Mouse (Mus musculus): ENCODE results near the gene U2surp. TPM values are rescaled to one million over a fixed set of nuclear protein-coding genes. Genes with fewer than 3 reads are reported as not detected.
A peak's percentile ranks its signal among the peaks of the same experiment; 100 is the strongest.

The U2surp gene
- total and polyA plus RNA-seq, 3 experiments = 3.4 to 39.9 (median 31.9) TPM

DNA sequence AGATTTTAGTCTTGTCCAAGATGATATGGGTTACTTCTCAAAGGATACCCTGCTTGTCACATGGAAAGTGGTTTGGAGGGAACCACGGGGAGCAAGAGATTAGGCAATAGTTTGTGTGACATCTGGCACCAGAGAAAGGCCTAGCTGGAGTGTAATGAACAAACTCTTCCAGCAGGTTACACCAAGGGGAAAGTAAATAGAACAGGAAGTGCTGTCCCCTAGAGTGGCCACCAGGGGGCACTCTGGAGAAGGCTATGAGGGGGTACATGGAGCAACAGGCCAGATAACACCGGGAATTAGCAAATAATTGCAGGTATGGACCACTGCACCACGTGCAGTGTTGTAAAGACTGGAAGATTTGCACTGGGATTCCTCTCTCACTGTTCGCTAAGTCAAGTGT, 28.7 kb upstream of the U2surp start:
- Histone ChIP-seq H3K4me1 (ENCODE audit: control insufficient read depth, insufficient read depth, low read length) (no peaks in the 10 kb centered on the region), H3K79me2 (replicated peaks; ENCODE audit: control insufficient read depth, insufficient read depth, low read length) (no peaks in the 10 kb centered on the region), H3K4me3 (no peak overlapping the region), H3K9ac (ENCODE audit: low read depth, low read length) (no peak overlapping the region), H3K27ac (no peak overlapping the region), H3K27me3 (ENCODE audit: control insufficient read depth, insufficient read depth, low read length) (no peaks in the 10 kb centered on the region), H3K36me3 (ENCODE audit: control insufficient read depth, insufficient read depth, low read length) (no peaks in the 10 kb centered on the region)
- intact Hi-C loops (cut with DNase I) = loop anchor here (5.0 kb wide), 1 partner anchor 42 kb away; no protein-coding TSS in a partner anchor
- 50% methylated on average over 4 of the region's 4 CpGs for WGBS
- DNase-seq = peak; percentile 45 to 51
- 0 out of 2 replicates have a peak, but pooled peaks have one; percentile 25 for TF ChIP-seq EP300 (IDR thresholded peaks at IDR 0.05; ENCODE audit: insufficient read depth, low read depth, low read length)
- peak; percentile 83 for TF ChIP-seq CTCF (IDR thresholded peaks at IDR 0.05)
- TF ChIP-seq POLR2A (IDR thresholded peaks at IDR 0.05; ENCODE audit: insufficient read depth, low read depth, low read length) = no peak

DNA sequence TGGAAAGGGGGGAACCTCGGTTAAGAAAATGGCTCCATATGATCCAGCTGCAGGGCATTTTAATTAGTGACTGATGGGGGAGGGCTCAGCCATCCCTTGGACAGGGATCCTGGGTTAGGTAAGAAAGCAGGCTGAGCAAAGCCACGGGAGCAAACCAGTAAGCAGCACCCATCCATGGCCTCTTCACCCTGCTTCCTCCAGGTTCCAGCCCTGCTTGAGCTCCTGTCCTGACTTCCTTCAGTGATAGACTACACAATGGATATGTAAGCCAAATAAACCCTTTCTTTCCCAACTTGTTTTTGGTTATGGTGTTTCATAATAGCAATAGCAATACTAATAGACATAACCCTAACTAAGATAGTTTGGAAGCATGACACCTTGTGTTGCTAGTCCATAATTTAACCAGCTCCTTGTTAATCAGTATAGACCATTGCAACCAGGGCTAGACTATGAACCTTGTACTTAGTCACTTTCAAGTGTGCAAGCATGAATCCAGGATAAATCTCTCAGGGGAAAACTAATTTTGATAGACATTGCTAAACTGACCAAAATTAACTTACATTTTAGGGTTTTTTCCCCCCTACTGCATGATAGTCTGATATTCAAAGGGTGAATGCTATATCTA, 27.5 kb upstream of the U2surp start:
- no peaks in the 10 kb centered on the region for H3K79me2 ChIP-seq (replicated peaks; ENCODE audit: control insufficient read depth, insufficient read depth, low read length)
- H3K4me3 ChIP-seq = no peak overlapping the region
- no peak overlapping the region for H3K27ac ChIP-seq
- no peak overlapping the region for H3K9ac ChIP-seq (ENCODE audit: low read depth, low read length)
- H3K36me3 ChIP-seq (ENCODE audit: control insufficient read depth, insufficient read depth, low read length) = no peaks in the 10 kb centered on the region
- WGBS = 66% methylated on average over 2 of the region's 2 CpGs
- intact Hi-C loops (cut with DNase I) = no loop called here
- no peaks in the 10 kb centered on the region for H3K27me3 ChIP-seq (ENCODE audit: control insufficient read depth, insufficient read depth, low read length)
- TF ChIP-seq CTCF (IDR thresholded peaks at IDR 0.05) (no peak), EP300 (IDR thresholded peaks at IDR 0.05; ENCODE audit: insufficient read depth, low read depth, low read length) (no peak), POLR2A (IDR thresholded peaks at IDR 0.05; ENCODE audit: insufficient read depth, low read depth, low read length) (no peak)
- H3K4me1 ChIP-seq (ENCODE audit: control insufficient read depth, insufficient read depth, low read length) = no peaks in the 10 kb centered on the region
- DNase-seq = no peak

DNA sequence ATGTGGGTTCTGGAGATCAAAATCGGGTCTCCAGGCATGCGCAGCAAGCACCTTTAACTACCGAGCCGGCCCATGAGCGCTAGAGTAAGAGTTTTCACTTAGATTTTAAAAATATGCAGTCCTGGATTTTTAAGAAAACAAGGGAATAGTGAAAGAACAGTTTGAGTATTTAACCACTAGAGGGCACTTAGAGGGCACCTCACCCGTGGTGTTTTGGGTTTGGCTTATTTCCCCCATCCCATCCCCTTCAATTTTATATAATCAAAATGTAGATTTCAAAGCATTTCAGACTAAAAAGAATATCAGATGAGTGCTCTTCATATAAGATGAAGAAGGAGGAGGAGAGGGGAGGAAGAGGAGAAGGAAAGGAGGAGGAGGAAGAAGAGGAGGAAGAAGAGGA, 22.0 kb upstream of the U2surp start:
- no peaks in the 10 kb centered on the region for H3K79me2 ChIP-seq (replicated peaks; ENCODE audit: control insufficient read depth, insufficient read depth, low read length)
- DNase-seq = no peak
- H3K36me3 ChIP-seq (ENCODE audit: control insufficient read depth, insufficient read depth, low read length) = no peaks in the 10 kb centered on the region
- H3K4me3 ChIP-seq = no peak overlapping the region
- intact Hi-C loops (cut with DNase I) = loop anchor here (2.0 to 5.0 kb wide), 2 partner anchors 153 to 319 kb away; no protein-coding TSS in a partner anchor
- H3K9ac ChIP-seq (ENCODE audit: low read depth, low read length) = no peak overlapping the region
- TF ChIP-seq EP300 (IDR thresholded peaks at IDR 0.05; ENCODE audit: insufficient read depth, low read depth, low read length) = no peak
- peak; percentile 72 for TF ChIP-seq CTCF (IDR thresholded peaks at IDR 0.05)
- no peaks in the 10 kb centered on the region for H3K27me3 ChIP-seq (ENCODE audit: control insufficient read depth, insufficient read depth, low read length)
- WGBS = 36% methylated on average over 6 of the region's 6 CpGs
- H3K27ac ChIP-seq = no peak overlapping the region
- H3K4me1 ChIP-seq (ENCODE audit: control insufficient read depth, insufficient read depth, low read length) = no peaks in the 10 kb centered on the region

DNA sequence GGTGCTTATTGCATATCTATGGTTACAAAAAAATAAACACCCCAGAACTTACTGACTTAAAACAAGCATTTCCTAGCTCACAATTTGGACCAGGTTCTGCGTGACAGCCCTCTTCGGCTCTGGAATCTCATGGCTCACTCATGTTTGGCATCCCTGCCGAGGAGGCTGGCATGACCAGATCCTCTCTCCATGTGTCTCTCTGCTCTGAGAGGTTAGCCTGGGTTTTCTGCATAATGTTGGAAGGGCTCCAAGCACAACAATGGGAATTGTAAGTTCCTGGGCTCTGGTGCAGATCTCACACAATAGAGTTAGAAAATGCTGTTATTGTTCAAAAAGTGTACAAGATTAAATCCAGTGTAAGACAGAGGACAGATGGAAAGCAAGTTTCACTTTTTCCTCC, 19.3 kb upstream of the U2surp start:
- no peak overlapping the region for H3K9ac ChIP-seq (ENCODE audit: low read depth, low read length)
- H3K27me3 ChIP-seq (ENCODE audit: control insufficient read depth, insufficient read depth, low read length) = no peaks in the 10 kb centered on the region
- intact Hi-C loops (cut with DNase I) = loop anchor here (5.0 kb wide), 1 partner anchor 156 kb away; no protein-coding TSS in a partner anchor
- no peak overlapping the region for H3K27ac ChIP-seq
- 21% methylated on average over 3 of the region's 3 CpGs for WGBS
- H3K79me2 ChIP-seq (replicated peaks; ENCODE audit: control insufficient read depth, insufficient read depth, low read length) = no peaks in the 10 kb centered on the region
- H3K4me1 ChIP-seq (ENCODE audit: control insufficient read depth, insufficient read depth, low read length) = no peaks in the 10 kb centered on the region
- DNase-seq = no peak
- no peaks in the 10 kb centered on the region for H3K36me3 ChIP-seq (ENCODE audit: control insufficient read depth, insufficient read depth, low read length)
- TF ChIP-seq EP300 (IDR thresholded peaks at IDR 0.05; ENCODE audit: insufficient read depth, low read depth, low read length) (no peak), CTCF (IDR thresholded peaks at IDR 0.05) (no peak), POLR2A (IDR thresholded peaks at IDR 0.05; ENCODE audit: insufficient read depth, low read depth, low read length) (no peak)
- no peak overlapping the region for H3K4me3 ChIP-seq

DNA sequence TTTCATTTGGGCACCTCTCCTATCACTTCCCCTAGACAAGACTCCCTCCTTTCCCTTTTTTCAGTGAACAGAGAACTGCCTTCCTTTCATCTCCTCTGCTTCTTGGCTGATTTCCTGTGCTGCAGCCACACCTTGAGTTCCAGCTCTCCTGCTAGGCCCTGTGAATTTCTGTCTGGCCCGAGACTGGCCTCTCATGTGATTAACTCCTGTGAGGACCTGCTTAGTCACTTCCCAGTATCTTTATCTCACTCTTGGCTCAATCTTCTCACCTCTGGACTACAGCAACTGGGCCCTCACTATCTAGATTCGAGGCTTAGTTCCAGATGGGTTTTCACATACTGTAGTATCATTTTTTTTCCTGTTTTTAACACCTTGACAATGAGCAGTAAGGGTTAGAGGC, 15.9 kb upstream of the U2surp start:
- no peak for DNase-seq
- no peak overlapping the region for H3K27ac ChIP-seq
- no peak overlapping the region for H3K9ac ChIP-seq (ENCODE audit: low read depth, low read length)
- no peaks in the 10 kb centered on the region for H3K27me3 ChIP-seq (ENCODE audit: control insufficient read depth, insufficient read depth, low read length)
- intact Hi-C loops (cut with DNase I) = no loop called here
- H3K4me1 ChIP-seq (ENCODE audit: control insufficient read depth, insufficient read depth, low read length) = no peaks in the 10 kb centered on the region
- H3K4me3 ChIP-seq = no peak overlapping the region
- H3K36me3 ChIP-seq (ENCODE audit: control insufficient read depth, insufficient read depth, low read length) = no peaks in the 10 kb centered on the region
- no peak for TF ChIP-seq POLR2A (IDR thresholded peaks at IDR 0.05; ENCODE audit: insufficient read depth, low read depth, low read length)
- TF ChIP-seq CTCF (IDR thresholded peaks at IDR 0.05) = no peak
- no peaks in the 10 kb centered on the region for H3K79me2 ChIP-seq (replicated peaks; ENCODE audit: control insufficient read depth, insufficient read depth, low read length)
- WGBS = 8% methylated on average over 2 of the region's 2 CpGs

DNA sequence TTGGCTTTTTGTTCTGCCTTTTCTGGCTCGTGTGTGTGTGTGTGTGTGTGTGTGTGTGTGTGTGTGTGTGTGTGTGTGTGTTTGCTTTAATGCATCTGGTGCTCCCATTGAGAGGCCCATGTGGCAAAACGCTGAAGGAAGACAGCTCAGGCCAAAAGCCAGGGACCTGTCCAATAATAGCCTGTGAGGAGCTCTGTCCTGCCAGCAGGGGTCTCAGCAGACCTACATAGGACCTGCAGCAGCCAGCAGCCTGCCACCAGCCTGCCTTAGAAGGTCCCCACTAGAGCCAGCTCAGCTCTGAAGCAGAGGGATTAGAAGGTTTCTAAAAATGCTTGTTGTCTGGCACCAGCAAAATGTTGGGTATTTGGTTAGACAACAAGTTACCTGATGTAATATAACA, 14.2 kb upstream of the U2surp start:
- TF ChIP-seq EP300 (IDR thresholded peaks at IDR 0.05; ENCODE audit: insufficient read depth, low read depth, low read length) (no peak), CTCF (IDR thresholded peaks at IDR 0.05) (peak; percentile 69)
- H3K9ac ChIP-seq (ENCODE audit: low read depth, low read length) = no peak overlapping the region
- H3K79me2 ChIP-seq (replicated peaks; ENCODE audit: control insufficient read depth, insufficient read depth, low read length) = no peaks in the 10 kb centered on the region
- DNase-seq = peak; percentile 36 to 47
- no peak overlapping the region for H3K27ac ChIP-seq
- 0% methylated on average over 2 of the region's 2 CpGs for WGBS
- H3K27me3 ChIP-seq (ENCODE audit: control insufficient read depth, insufficient read depth, low read length) = no peaks in the 10 kb centered on the region
- no peaks in the 10 kb centered on the region for H3K4me1 ChIP-seq (ENCODE audit: control insufficient read depth, insufficient read depth, low read length)
- H3K36me3 ChIP-seq (ENCODE audit: control insufficient read depth, insufficient read depth, low read length) = no peaks in the 10 kb centered on the region
- H3K4me3 ChIP-seq = no peak overlapping the region
- intact Hi-C loops (cut with DNase I) = no loop called here
